Mouse (Mus musculus) forebrain, postnatal 0 days (tissue): Measurements from ENCODE around the gene OR5BS1P. TPM values are rescaled to one million over a fixed set of nuclear protein-coding genes. Genes with fewer than 3 reads are reported as not detected.

Experiments used
- ATAC-seq: fragments of 200-750 bp; cut with Nextera tagmentation; 2 replicates; pipeline ENCODE4 v1.8.0; 2017; ENCODE audit warnings: mild to moderate bottlenecking, moderate library complexity
- DNase-seq: peaks from one replicate; pipeline ENCODE4 v3.0.0-alpha.2; 2015
- H3K27ac ChIP-seq: fragments of 300-500 bp; sonication (generic); 2 replicates; pipeline ENCODE4 v1.5.1; 2014; ENCODE audit warnings: low read depth, mild to moderate bottlenecking, antibody characterized with exemption, low read length, moderate library complexity, mixed read lengths
- H3K27me3 ChIP-seq: fragments of 300-500 bp; sonication (generic); 2 replicates; pipeline ENCODE4 v1.6.1; 2014; ENCODE audit warnings: mild to moderate bottlenecking, low read length, mixed read lengths; ENCODE audit not compliant: insufficient read depth
- H3K36me3 ChIP-seq: fragments of 300-500 bp; sonication (generic); 2 replicates; pipeline ENCODE4 v1.6.1; 2014; ENCODE audit warnings: mild to moderate bottlenecking, moderate library complexity; ENCODE audit not compliant: insufficient read depth
- H3K4me1 ChIP-seq: fragments of 300-500 bp; sonication (generic); 2 replicates; pipeline ENCODE4 v1.6.1; 2014; ENCODE audit warnings: antibody characterized with exemption; ENCODE audit not compliant: insufficient read depth
- H3K4me2 ChIP-seq: fragments of 300-500 bp; sonication (generic); 2 replicates; pipeline ENCODE4 v1.6.1; 2014; ENCODE audit warnings: low read depth, mild to moderate bottlenecking, moderate library complexity
- H3K4me3 ChIP-seq: fragments of 300-500 bp; sonication (generic); 2 replicates; pipeline ENCODE4 v1.5.1; 2014; ENCODE audit warnings: low read depth, low read length, mixed read lengths
- H3K9ac ChIP-seq: fragments of 300-500 bp; sonication (generic); 2 replicates; pipeline ENCODE4 v1.6.1; 2014; ENCODE audit warnings: mild to moderate bottlenecking
- H3K9me3 ChIP-seq: fragments of 300-500 bp; sonication (generic); 2 replicates; pipeline ENCODE4 v1.6.1; 2016; ENCODE audit warnings: low read length
- CTCF ChIP-seq: sonication (generic); IDR thresholded peaks from 2 replicates; pipeline ENCODE4 v1.5.1; 2016; ENCODE audit warnings: antibody characterized with exemption, control low read depth, low read depth
- WGBS: fragments of 180-500 bp; shearing (Covaris S2); extraction: QIAGEN DNeasy Blood & Tissue Kit; methylation state at CpG from one replicate; pipeline ENCODE4 v1.1.7; 2014; 5-methylcytosine and 5-hydroxymethylcytosine counted together
- polyA plus RNA-seq: library from polyadenylated mRNA; unstranded; fragments of >200 nt; fragmentation: Nextera tagmentation; extraction: Ambion mirVana; gene quantifications from 2 replicates; pipeline ENCODE4 v1.2.1, GENCODE M21; 2015
- total RNA-seq: library from RNA; depleted of rRNA; stranded (reverse); fragments of >200 nt; gene quantifications from 2 replicates; pipeline ENCODE4 v1.2.3, GENCODE M21; 2014

The OR5BS1P gene
- total and polyA plus RNA-seq, 2 experiments from 2014 or later: not detected

- no peak overlapping the region for H3K4me2 ChIP-seq
- no peaks in the 10 kb centered on the region for H3K36me3 ChIP-seq
- H3K9me3 ChIP-seq: no peaks in the 10 kb centered on the region
- no peak overlapping the region for H3K27ac ChIP-seq
- H3K27me3 ChIP-seq: no peaks in the 10 kb centered on the region
- no peak overlapping the region for H3K9ac ChIP-seq
- no peak for TF ChIP-seq CTCF
- 80% methylated on average over 18 of the region's 18 CpGs for WGBS
- no peaks in the 10 kb centered on the region for H3K4me1 ChIP-seq
- no peak overlapping the region for H3K4me3 ChIP-seq
- DNase-seq (no peak), ATAC-seq (no peak)
Measured at GRCm38 (mm10) chr15:98483907-98484886, 14.5 kb downstream of the OR5BS1P start.

- H3K4me1 ChIP-seq: no peaks in the 10 kb centered on the region
- H3K9me3 ChIP-seq: no peaks in the 10 kb centered on the region
- no peak overlapping the region for H3K9ac ChIP-seq
- H3K27ac ChIP-seq: no peak overlapping the region
- no peak overlapping the region for H3K4me3 ChIP-seq
- TF ChIP-seq CTCF: no peak
- 96% methylated on average over 8 of the region's 8 CpGs for WGBS
- no peaks in the 10 kb centered on the region for H3K27me3 ChIP-seq
- ATAC-seq (no peak), DNase-seq (no peak)
- H3K4me2 ChIP-seq: no peak overlapping the region
- no peaks in the 10 kb centered on the region for H3K36me3 ChIP-seq
Measured at GRCm38 (mm10) chr15:98486433-98487021, 16.8 kb downstream of the OR5BS1P start.

GRCm38 (mm10) chr15:98491332-98491731 lies 21.6 kb downstream of the OR5BS1P start:
- Histone ChIP-seq H3K4me2 (no peak overlapping the region), H3K36me3 (no peaks in the 10 kb centered on the region), H3K9me3 (no peaks in the 10 kb centered on the region), H3K27me3 (no peaks in the 10 kb centered on the region), H3K9ac (no peak overlapping the region), H3K27ac (no peak overlapping the region), H3K4me3 (no peak overlapping the region), H3K4me1 (no peaks in the 10 kb centered on the region)
- no peak for DNase-seq
- no peak for TF ChIP-seq CTCF
- no peak for ATAC-seq
- 87% methylated on average over 2 of the region's 2 CpGs for WGBS

GRCm38 (mm10) chr15:98492102-98492501 lies 22.4 kb downstream of the OR5BS1P start, which contains the start of gene Olfr279:
TSS of gene Olfr279 (plus strand) at chr15:98492402.
- H3K9ac ChIP-seq: no peak within 1 kb of the TSS
- H3K4me3 ChIP-seq: no peak within 1 kb of the TSS
- no peak for DNase-seq
- H3K4me1 ChIP-seq: no peaks in the 10 kb centered on the region
- ATAC-seq: no peak
- no peak for TF ChIP-seq CTCF
- no peak within 1 kb of the TSS for H3K4me2 ChIP-seq
- H3K9me3 ChIP-seq: no peaks in the 10 kb centered on the region
- no peak within 1 kb of the TSS for H3K27ac ChIP-seq
- 59% methylated on average over 4 of the region's 4 CpGs for WGBS
- H3K27me3 ChIP-seq: no peaks in the 10 kb centered on the region
- no peaks in the 10 kb centered on the region for H3K36me3 ChIP-seq

- H3K36me3 ChIP-seq: no peaks in the 10 kb centered on the region
- no peak for TF ChIP-seq CTCF
- no peak overlapping the region for H3K27ac ChIP-seq
Measured at GRCm38 (mm10) chr15:98497631-98498030, 27.9 kb downstream of the OR5BS1P start.

GRCm38 (mm10) chr15:98503317-98503716 lies 33.6 kb downstream of the OR5BS1P start:
- Histone ChIP-seq H3K9me3 (no peaks in the 10 kb centered on the region), H3K36me3 (no peaks in the 10 kb centered on the region), H3K27me3 (no peaks in the 10 kb centered on the region), H3K27ac (no peak overlapping the region), H3K4me2 (no peak overlapping the region), H3K9ac (no peak overlapping the region), H3K4me1 (no peaks in the 10 kb centered on the region), H3K4me3 (no peak overlapping the region)
- 71% methylated on average over 3 of the region's 3 CpGs for WGBS
- no peak for TF ChIP-seq CTCF
- DNase-seq (no peak), ATAC-seq (no peak)

More at GRCm38 (mm10) chr15:98497631-98498030, 27.9 kb downstream of the OR5BS1P start:
- H3K4me3 ChIP-seq: no peak overlapping the region
- H3K27me3 ChIP-seq: no peaks in the 10 kb centered on the region
- H3K9me3 ChIP-seq: no peaks in the 10 kb centered on the region
- WGBS: 91% methylated on average over 17 of the region's 17 CpGs
- H3K4me1 ChIP-seq: no peaks in the 10 kb centered on the region
- no peak overlapping the region for H3K4me2 ChIP-seq
- H3K9ac ChIP-seq: no peak overlapping the region
- ATAC-seq (no peak), DNase-seq (no peak)

- Histone ChIP-seq H3K27ac (no peak overlapping the region), H3K27me3 (no peaks in the 10 kb centered on the region), H3K4me1 (no peaks in the 10 kb centered on the region), H3K4me2 (no peak overlapping the region), H3K4me3 (no peak overlapping the region), H3K9ac (no peak overlapping the region), H3K9me3 (no peaks in the 10 kb centered on the region), H3K36me3 (no peaks in the 10 kb centered on the region)
- peak; percentile 70 for TF ChIP-seq CTCF
- WGBS: 13% methylated on average over 18 of the region's 18 CpGs
- DNase-seq (peak; percentile 62), ATAC-seq (no peak)
Measured at GRCm38 (mm10) chr15:98504514-98504913, 34.8 kb downstream of the OR5BS1P start.
